Mouse (Mus musculus) E14TG2a.4 (cell line): ENCODE data around the gene Stbd1.

Experiments
- H3K27me3 ChIP-seq: 2 replicates; pipeline ENCODE4 v1.6.1; 2014; ENCODE audit warnings: low read length, control low read depth; ENCODE audit not compliant: insufficient read depth
- H3K36me3 ChIP-seq: 2 replicates; pipeline ENCODE4 v1.6.1; 2014; ENCODE audit warnings: low read length, control low read depth; ENCODE audit not compliant: insufficient read depth
- H3K4me1 ChIP-seq: replicated peaks from 2 replicates; pipeline ENCODE4 v1.6.1; 2014; ENCODE audit warnings: low read depth, low read length, control low read depth
- H3K4me3 ChIP-seq: replicated peaks from 2 replicates; pipeline ENCODE4 v1.5.1; 2014; ENCODE audit warnings: mild to moderate bottlenecking, low read length
- H3K9me3 ChIP-seq: 2 replicates; pipeline ENCODE4 v1.6.1; 2014; ENCODE audit warnings: low read length, control low read depth
- CTCF ChIP-seq: conservative IDR thresholded peaks from 2 replicates; pipeline ENCODE4 v1.5.1; 2014; ENCODE audit warnings: low read length
- NANOG ChIP-seq: IDR thresholded peaks from 2 replicates; pipeline ENCODE4 v1.6.1; 2014; ENCODE audit warnings: borderline replicate concordance, low read length, mixed read lengths
- POU5F1 ChIP-seq: IDR thresholded peaks from 2 replicates; pipeline ENCODE4 v1.6.1; 2014; ENCODE audit warnings: low read length, borderline replicate concordance

Stbd1 gene

DNA sequence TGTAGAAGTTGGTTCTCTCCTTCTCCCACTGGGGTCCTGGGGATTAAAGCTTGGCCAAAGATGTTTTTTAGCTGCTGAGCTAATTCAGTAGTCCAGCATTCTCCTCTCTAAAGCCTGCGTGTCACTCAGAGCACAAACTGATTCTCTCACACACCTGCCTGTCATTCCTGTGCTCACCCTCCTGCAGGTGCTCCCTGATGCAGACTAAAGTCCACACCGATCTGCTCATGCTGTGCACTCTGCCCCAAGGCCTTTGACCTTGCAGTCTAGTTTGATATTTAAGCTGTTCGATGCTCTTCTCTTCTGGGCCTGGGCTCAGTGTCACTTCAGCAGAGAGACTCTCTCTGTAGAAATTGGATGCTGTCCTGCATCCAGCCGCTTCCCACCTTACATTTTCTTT lies 31.6 kb upstream of the Stbd1 start:
- no peaks in the 10 kb centered on the region for H3K36me3 ChIP-seq
- H3K4me3 ChIP-seq: no peak overlapping the region
- peaks cover 5% of the 10 kb centered on the region; the same call in 1 of the 2 replicates for H3K4me1 ChIP-seq
- TF ChIP-seq NANOG (no peak), POU5F1 (no peak), CTCF (no peak)
- no peaks in the 10 kb centered on the region for H3K27me3 ChIP-seq
- no peaks in the 10 kb centered on the region for H3K9me3 ChIP-seq

DNA sequence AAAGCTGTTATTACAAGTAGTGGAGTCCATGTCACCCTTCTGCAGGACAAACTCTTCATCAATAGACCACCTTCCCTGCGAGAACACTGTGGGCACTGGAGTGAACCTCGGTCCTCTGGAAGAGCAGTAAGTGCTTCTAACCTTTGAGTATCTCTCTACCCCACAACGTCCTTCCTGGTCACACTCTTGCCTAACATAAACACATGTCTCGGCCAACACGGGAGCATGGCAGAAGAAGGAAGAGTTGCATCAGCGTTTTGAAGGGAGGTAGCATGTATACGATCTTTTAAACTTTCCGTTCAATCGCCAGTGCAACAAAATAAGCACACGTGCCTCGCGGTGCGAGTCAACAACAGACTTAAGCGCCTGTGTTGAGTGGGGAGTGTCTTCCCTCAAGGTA lies 23.3 kb upstream of the Stbd1 start:
- no peaks in the 10 kb centered on the region for H3K4me1 ChIP-seq
- H3K36me3 ChIP-seq: no peaks in the 10 kb centered on the region
- no peak overlapping the region for H3K4me3 ChIP-seq
- H3K9me3 ChIP-seq: no peaks in the 10 kb centered on the region
- 0 out of 2 replicates have a peak, but pooled peaks cover 2% of the 10 kb centered on the region for H3K27me3 ChIP-seq
- TF ChIP-seq CTCF (no peak), POU5F1 (no peak)

DNA sequence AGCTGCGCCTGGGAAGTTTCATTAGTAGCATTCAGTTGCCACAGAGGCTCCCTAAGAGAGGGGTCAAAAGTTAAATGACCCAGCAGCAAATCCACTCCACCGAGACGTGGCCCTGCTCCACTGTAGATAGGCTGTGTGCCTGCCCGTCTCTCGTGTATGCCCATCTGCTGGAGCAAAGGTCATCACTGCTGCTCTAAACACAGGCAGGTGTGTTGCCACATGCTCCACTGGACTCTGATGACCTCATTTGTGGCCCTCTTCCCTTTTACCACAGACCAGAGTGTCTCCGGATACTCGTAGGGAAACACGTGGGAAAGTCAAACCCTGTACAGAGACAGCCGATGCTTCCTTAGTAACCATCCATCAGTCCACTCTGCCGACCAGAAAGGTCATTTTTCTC lies 16.9 kb upstream of the Stbd1 start:
- Histone ChIP-seq H3K36me3 (no peaks in the 10 kb centered on the region), H3K4me1 (peaks cover 6% of the 10 kb centered on the region), H3K27me3 (0 out of 2 replicates have a peak, but pooled peaks cover 4% of the 10 kb centered on the region), H3K9me3 (no peaks in the 10 kb centered on the region), H3K4me3 (no peak overlapping the region)
- TF ChIP-seq NANOG (no peak), CTCF (no peak), POU5F1 (no peak)

DNA sequence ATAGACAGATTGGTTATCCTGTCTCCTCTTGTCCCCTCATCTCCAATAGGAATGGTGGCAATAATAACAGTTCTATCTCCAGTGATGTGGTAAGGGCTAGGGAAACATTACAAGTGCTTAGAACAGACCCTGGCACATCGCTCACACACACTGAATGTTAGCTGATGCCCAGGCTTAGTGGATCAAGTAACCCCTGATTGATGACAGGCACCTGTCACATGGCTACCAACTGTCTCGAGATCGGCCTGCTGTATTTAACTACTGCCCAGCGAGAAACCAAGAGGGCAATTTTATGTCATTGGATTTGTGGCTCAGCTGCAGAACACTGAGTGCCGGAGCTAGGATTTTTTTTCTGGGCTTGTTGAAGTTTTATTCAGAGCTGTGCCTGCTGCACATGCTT lies 7.8 kb upstream of the Stbd1 start:
- no peaks in the 10 kb centered on the region for H3K9me3 ChIP-seq
- H3K4me1 ChIP-seq: no peaks in the 10 kb centered on the region
- no peaks in the 10 kb centered on the region for H3K36me3 ChIP-seq
- H3K4me3 ChIP-seq: no peak overlapping the region
- peaks cover 27% of the 10 kb centered on the region for H3K27me3 ChIP-seq
- TF ChIP-seq POU5F1: no peak
- no peak for TF ChIP-seq NANOG
- no peak for TF ChIP-seq CTCF

DNA sequence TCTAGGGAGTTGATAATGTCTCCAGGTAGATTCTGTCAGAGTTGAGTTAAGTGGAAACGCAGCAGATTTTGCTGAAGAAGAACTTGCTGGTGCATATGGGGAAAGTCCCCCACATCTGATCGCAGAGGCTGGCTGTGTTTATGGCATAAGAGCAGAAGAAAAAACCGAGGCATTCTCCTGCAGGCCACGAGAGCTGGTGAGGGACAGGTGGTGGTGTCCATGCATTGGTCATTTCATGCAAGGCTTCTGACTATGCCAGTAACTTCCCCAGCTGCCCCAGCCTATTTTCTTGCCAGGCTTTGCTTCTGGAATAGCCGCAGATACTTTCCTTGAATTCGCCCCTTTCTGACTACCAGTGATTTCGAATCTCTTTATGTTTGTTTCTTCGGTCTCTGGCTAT lies 6.0 kb upstream of the Stbd1 start:
- no peak overlapping the region for H3K4me3 ChIP-seq
- H3K9me3 ChIP-seq: no peaks in the 10 kb centered on the region
- H3K36me3 ChIP-seq: no peaks in the 10 kb centered on the region
- no peaks in the 10 kb centered on the region for H3K4me1 ChIP-seq
- peaks cover 40% of the 10 kb centered on the region for H3K27me3 ChIP-seq
- no peak for TF ChIP-seq CTCF
- TF ChIP-seq NANOG: no peak
- no peak for TF ChIP-seq POU5F1

DNA sequence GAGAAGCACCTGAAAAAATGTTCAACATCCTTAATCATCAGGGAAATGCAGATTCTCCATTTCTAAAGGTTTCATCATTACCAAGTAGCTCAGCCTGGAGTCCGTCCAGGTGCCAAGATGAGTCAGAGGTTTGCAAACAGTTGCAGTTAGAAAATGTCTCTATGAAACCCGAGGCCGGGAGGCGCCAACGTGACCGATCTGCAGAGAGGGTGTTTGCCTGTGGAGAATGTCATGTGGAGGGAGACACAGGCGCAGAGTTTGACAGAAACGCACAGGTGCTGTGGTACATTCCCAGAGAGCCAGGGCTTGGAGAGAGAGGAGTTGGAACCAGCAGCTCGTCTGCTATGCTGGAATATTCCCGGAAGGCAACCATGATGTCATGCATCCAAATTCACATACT lies 3.8 kb upstream of the Stbd1 start:
- Histone ChIP-seq H3K36me3 (no peaks in the 10 kb centered on the region), H3K27me3 (peaks cover 58% of the 10 kb centered on the region), H3K9me3 (no peaks in the 10 kb centered on the region), H3K4me3 (no peak overlapping the region), H3K4me1 (0 out of 2 replicates have a peak, but pooled peaks cover 5% of the 10 kb centered on the region)
- TF ChIP-seq NANOG (no peak), POU5F1 (no peak), CTCF (no peak)

DNA sequence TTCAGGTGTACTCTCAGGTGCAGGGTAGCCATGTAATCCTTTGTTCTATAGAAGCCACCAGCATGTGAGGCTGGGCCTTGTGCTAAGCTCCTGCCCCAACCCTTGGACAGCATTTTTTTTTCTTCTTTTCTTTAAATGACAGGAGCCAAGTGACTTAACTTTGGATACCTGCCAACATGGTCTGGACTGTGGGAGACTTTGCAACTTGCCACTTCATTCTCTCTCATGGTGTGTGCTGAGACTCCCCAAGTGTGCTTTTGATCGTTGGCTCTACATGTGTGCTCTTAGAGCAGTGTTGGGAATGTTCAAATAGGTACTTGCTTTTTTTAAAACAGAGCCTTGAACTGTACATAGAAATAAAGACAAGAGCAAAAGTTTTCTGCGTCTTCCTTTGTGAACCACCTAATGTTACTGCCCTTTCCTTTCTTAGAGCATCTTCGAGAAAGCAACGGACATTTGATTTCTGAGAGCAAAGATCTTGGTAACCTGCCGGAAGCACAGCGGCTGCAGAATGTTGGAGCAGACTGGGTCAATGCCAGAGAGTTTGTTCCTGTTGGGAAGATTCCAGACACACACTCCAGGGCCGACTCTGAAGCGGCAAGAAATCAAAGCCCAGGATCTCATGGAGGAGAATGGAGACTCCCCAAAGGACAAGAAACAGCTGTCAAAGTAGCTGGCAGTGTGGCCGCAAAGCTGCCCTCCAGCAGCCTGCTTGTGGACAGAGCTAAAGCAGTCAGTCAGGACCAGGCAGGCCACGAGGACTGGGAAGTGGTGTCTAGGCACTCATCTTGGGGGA lies 1.8 kb downstream of the Stbd1 start:
- peaks cover 53% of the 10 kb centered on the region for H3K27me3 ChIP-seq
- no peaks in the 10 kb centered on the region for H3K36me3 ChIP-seq
- H3K4me1 ChIP-seq: 0 out of 2 replicates have a peak, but pooled peaks cover 5% of the 10 kb centered on the region
- no peaks in the 10 kb centered on the region for H3K9me3 ChIP-seq
- no peak for TF ChIP-seq CTCF
- no peak for TF ChIP-seq POU5F1
- TF ChIP-seq NANOG: no peak
- no peak overlapping the region for H3K4me3 ChIP-seq

DNA sequence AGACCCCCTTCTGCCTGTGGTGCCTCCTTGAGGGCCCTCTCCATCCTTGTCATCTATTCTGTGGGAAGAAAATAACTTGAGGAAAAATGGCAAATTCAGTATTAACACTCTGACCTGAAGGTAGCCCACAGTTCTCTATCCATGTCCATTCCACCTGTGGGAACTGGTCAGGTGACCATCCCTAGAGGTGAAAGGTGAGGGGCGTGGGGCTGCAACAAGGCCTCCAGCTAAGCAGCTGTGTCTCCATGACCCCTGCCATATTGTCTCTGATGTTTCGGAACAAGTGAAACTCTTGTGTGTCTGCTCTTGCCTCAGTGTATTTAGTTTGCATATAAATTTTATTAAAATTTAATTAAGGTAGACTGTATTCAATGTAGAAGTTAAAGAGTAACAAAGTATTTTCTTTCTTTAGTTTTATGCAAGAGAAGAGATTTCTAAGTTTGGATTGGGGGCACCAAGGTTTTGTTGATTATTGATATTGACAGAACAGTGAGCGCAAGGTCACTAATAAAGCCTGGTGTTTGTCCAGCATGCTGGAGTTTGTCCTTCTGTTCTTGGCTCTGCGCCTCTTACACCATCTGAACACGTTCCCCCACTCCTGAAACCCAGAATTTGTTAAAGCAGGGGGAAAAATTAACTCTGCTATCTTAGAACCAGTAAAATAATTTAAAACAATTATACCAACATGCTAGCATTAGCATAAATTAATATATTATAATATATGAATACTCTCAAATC lies 4.8 kb downstream of the Stbd1 start:
- Histone ChIP-seq H3K27me3 (peaks cover 30% of the 10 kb centered on the region), H3K36me3 (no peaks in the 10 kb centered on the region), H3K9me3 (no peaks in the 10 kb centered on the region), H3K4me1 (0 out of 2 replicates have a peak, but pooled peaks cover 5% of the 10 kb centered on the region), H3K4me3 (no peak overlapping the region)
- TF ChIP-seq POU5F1 (no peak), NANOG (no peak), CTCF (no peak)
